Mouse (Mus musculus) forebrain, postnatal 0 days (tissue): Measurements from ENCODE around the gene Dab1. TPM values are rescaled to one million over a fixed set of nuclear protein-coding genes. Genes with fewer than 3 reads are reported as not detected.

Experiments used
- ATAC-seq: fragments of 200-750 bp; cut with Nextera tagmentation; 2 replicates; pipeline ENCODE4 v1.8.0; 2017; ENCODE audit warnings: mild to moderate bottlenecking, moderate library complexity
- DNase-seq: peaks from one replicate; pipeline ENCODE4 v3.0.0-alpha.2; 2015
- H3K27ac ChIP-seq: fragments of 300-500 bp; sonication (generic); 2 replicates; pipeline ENCODE4 v1.5.1; 2014; ENCODE audit warnings: low read depth, mild to moderate bottlenecking, antibody characterized with exemption, low read length, moderate library complexity, mixed read lengths
- H3K27me3 ChIP-seq: fragments of 300-500 bp; sonication (generic); 2 replicates; pipeline ENCODE4 v1.6.1; 2014; ENCODE audit warnings: mild to moderate bottlenecking, low read length, mixed read lengths; ENCODE audit not compliant: insufficient read depth
- H3K36me3 ChIP-seq: fragments of 300-500 bp; sonication (generic); 2 replicates; pipeline ENCODE4 v1.6.1; 2014; ENCODE audit warnings: mild to moderate bottlenecking, moderate library complexity; ENCODE audit not compliant: insufficient read depth
- H3K4me1 ChIP-seq: fragments of 300-500 bp; sonication (generic); 2 replicates; pipeline ENCODE4 v1.6.1; 2014; ENCODE audit warnings: antibody characterized with exemption; ENCODE audit not compliant: insufficient read depth
- H3K4me2 ChIP-seq: fragments of 300-500 bp; sonication (generic); 2 replicates; pipeline ENCODE4 v1.6.1; 2014; ENCODE audit warnings: low read depth, mild to moderate bottlenecking, moderate library complexity
- H3K4me3 ChIP-seq: fragments of 300-500 bp; sonication (generic); 2 replicates; pipeline ENCODE4 v1.5.1; 2014; ENCODE audit warnings: low read depth, low read length, mixed read lengths
- H3K9ac ChIP-seq: fragments of 300-500 bp; sonication (generic); 2 replicates; pipeline ENCODE4 v1.6.1; 2014; ENCODE audit warnings: mild to moderate bottlenecking
- H3K9me3 ChIP-seq: fragments of 300-500 bp; sonication (generic); 2 replicates; pipeline ENCODE4 v1.6.1; 2016; ENCODE audit warnings: low read length
- CTCF ChIP-seq: sonication (generic); IDR thresholded peaks from 2 replicates; pipeline ENCODE4 v1.5.1; 2016; ENCODE audit warnings: antibody characterized with exemption, control low read depth, low read depth
- WGBS: fragments of 180-500 bp; shearing (Covaris S2); extraction: QIAGEN DNeasy Blood & Tissue Kit; methylation state at CpG from one replicate; pipeline ENCODE4 v1.1.7; 2014; 5-methylcytosine and 5-hydroxymethylcytosine counted together
- polyA plus RNA-seq: library from polyadenylated mRNA; unstranded; fragments of >200 nt; fragmentation: Nextera tagmentation; extraction: Ambion mirVana; gene quantifications from 2 replicates; pipeline ENCODE4 v1.2.1, GENCODE M21; 2015
- total RNA-seq: library from RNA; depleted of rRNA; stranded (reverse); fragments of >200 nt; gene quantifications from 2 replicates; pipeline ENCODE4 v1.2.3, GENCODE M21; 2014

Gene Dab1
- total and polyA plus RNA-seq, 2 experiments from 2014 or later, result 64.8 to 141 TPM

DNA sequence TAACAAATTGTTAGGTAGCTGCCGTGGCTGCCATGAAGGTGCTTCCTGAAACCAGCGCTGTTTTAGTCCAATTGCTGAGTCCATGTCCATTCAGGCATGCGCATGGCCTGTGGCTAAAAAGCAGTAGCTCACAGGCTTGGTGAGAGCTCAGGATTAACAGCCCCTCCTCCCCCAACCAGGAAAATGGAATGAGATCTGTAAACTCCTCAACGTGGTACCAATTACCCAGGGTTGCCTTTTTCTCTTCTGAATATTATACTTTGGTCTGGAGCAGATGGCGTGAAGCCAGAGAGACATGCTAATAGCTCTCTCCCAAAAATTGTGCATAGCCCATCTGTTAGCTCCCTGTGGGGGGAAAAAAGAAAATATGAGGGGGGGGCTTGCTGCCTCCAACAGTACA is 1105.1 kb downstream of the Dab1 start:
- peaks cover 14% of the 10 kb centered on the region for H3K4me1 ChIP-seq
- no peaks in the 10 kb centered on the region for H3K9me3 ChIP-seq
- ATAC-seq (peak; percentile 42), DNase-seq (peak; percentile 76)
- no peak overlapping the region for H3K4me3 ChIP-seq
- no peaks in the 10 kb centered on the region; the same call in 1 of the 2 replicates for H3K36me3 ChIP-seq
- no peak overlapping the region for H3K9ac ChIP-seq
- H3K27ac ChIP-seq, result peak overlapping the region; percentile 50; the same call in 1 of the 2 replicates
- 38% methylated on average over 5 of the region's 5 CpGs for WGBS
- no peak overlapping the region for H3K4me2 ChIP-seq
- H3K27me3 ChIP-seq, result no peaks in the 10 kb centered on the region
- no peak for TF ChIP-seq CTCF

DNA sequence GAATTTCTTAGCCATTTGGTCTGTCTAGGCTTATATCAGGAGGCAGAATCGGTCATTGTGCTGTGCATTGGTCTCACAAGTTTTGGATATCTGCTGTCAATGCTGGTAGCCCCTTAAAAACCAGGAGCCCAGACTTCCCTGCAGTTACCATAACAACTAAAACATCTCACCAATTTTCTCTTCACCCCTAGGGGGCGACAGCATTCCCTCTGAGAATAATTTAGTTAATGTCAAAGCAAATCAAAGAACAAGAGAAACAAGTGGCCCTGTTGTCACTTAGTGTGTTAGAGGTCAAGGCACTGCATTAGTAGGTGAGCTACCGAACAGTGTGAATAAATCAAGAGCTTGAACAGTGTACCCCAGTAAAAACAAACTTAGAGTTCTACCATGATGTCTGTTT is 1106.5 kb downstream of the Dab1 start:
- WGBS, result 39% methylated on average over 3 of the region's 3 CpGs
- Histone ChIP-seq H3K4me3 (no peak overlapping the region), H3K27me3 (no peaks in the 10 kb centered on the region), H3K4me2 (no peak overlapping the region), H3K36me3 (no peaks in the 10 kb centered on the region; the same call in 1 of the 2 replicates), H3K4me1 (peaks cover 14% of the 10 kb centered on the region), H3K9ac (no peak overlapping the region), H3K27ac (no peak overlapping the region), H3K9me3 (no peaks in the 10 kb centered on the region)
- no peak for ATAC-seq
- peak; percentile 55 for TF ChIP-seq CTCF
- DNase-seq, result peak; percentile 59

DNA sequence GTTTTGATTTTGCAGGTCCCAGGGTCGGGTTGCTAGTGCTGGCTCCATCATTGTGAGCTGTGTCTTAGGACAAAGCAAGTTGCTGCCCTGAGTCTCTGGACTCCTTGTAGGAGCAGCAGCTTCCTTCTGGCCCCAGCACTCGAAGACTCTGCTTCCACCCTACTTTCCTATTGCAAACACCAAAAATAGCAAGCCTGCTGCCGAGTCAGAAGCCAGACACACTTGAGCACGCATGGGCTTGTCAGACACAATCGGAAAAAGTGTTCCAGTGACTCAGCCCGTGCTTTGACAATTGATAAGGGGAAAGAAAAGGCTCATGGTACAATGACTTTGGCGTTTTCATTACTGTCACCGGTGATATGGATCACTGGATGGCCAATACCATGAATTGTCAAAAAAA is 1110.0 kb downstream of the Dab1 start:
- ATAC-seq (no peak), DNase-seq (no peak)
- no peak for TF ChIP-seq CTCF
- no peaks in the 10 kb centered on the region for H3K27me3 ChIP-seq
- H3K27ac ChIP-seq, result no peak overlapping the region
- no peak overlapping the region for H3K4me3 ChIP-seq
- no peaks in the 10 kb centered on the region for H3K9me3 ChIP-seq
- peaks cover 4% of the 10 kb centered on the region for H3K4me1 ChIP-seq
- no peak overlapping the region for H3K4me2 ChIP-seq
- no peak overlapping the region for H3K9ac ChIP-seq
- no peaks in the 10 kb centered on the region; the same call in 1 of the 2 replicates for H3K36me3 ChIP-seq
- 71% methylated on average over 8 of the region's 8 CpGs for WGBS

DNA sequence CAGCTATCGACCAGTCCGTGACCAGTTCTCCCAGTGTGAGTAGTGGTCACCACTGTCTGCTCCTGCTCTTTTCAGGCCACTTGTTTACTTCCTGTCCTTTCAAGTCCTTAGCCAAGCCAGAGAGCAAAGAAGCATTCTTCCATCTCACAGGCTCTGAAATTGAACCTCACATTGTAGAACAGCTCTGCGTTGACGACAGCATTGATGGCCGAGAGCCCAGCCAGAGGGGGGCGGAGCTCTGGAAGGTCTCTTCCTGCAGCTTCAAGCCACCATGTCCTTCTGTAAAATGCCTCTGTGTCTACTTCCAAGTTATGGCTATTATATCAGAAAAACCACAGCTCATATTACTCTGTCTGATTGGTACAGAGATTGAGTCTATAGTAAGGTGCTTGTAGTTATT is 1127.3 kb downstream of the Dab1 start:
- Histone ChIP-seq H3K27me3 (no peaks in the 10 kb centered on the region), H3K9me3 (no peaks in the 10 kb centered on the region), H3K4me2 (no peak overlapping the region), H3K4me3 (no peak overlapping the region), H3K9ac (no peak overlapping the region), H3K4me1 (no peaks in the 10 kb centered on the region), H3K36me3 (peaks cover 4% of the 10 kb centered on the region; the same call in 1 of the 2 replicates), H3K27ac (no peak overlapping the region)
- TF ChIP-seq CTCF, result no peak
- WGBS, result 49% methylated on average over 6 of the region's 6 CpGs
- DNase-seq, result peak; percentile 41
- peak; percentile 43 for ATAC-seq

DNA sequence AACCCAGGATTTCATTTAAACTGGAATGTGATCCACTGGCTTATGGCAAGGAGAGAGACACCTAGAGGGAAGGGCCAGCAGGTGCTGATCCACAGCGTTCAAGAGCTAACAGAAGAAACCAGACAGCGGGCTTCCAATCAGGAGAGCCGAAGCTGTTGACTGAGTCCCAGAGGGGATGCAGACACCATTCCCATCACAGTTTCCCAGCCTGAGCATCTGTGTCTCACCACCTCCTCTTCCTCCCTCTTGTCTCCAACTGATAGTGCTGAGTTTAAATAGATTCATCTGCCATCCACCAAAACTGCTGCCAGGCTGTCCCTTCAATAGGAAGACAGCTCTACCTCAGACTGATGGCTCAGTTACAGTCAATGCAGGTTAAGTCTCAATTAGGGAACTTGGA is 1134.9 kb downstream of the Dab1 start:
- Histone ChIP-seq H3K9ac (no peak overlapping the region), H3K4me3 (no peak overlapping the region), H3K27ac (no peak overlapping the region), H3K9me3 (no peaks in the 10 kb centered on the region), H3K36me3 (no peaks in the 10 kb centered on the region), H3K27me3 (no peaks in the 10 kb centered on the region), H3K4me1 (no peaks in the 10 kb centered on the region), H3K4me2 (no peak overlapping the region)
- ATAC-seq (no peak), DNase-seq (no peak)
- WGBS, result 81% methylated on average over 3 of the region's 3 CpGs
- TF ChIP-seq CTCF, result no peak

DNA sequence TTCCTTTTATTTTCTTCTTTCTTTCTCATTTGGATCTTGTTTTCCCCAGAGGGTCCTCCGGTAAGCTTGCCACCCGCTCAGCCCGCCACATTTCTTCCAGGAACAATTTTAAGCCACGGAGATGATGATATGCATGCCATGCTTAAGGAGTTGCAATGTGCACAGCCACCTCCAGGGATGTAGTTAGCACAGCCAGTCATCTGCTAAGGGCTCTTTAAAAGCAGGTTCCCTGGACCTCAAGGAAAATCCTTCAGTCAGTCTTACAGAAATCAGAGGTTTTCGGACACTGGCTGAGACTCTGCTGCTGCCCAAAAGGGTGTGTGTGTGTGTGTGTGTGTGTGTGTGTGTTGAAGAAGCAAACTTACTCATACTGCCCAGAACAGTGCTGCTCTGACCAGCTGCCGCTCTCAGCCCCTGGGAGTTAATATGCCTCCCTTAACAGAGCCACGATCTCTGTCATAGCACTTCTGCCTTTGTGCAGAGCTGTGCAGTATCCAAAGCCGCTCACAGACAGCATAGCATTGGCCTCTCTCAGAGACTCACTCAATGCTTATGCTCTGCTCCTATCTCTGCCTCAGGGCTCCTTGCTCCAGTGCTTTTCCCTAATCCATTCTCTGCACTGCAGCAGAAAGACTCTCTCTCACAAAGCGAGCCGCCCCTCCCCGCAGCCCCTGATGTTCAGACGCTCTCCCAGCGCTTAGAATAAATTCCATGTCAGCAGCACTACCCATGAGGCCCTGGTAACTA is 1141.9 kb downstream of the Dab1 start:
- DNase-seq (peak; percentile 30), ATAC-seq (peak; percentile 74)
- peak; percentile 39; the same call in 1 of the 2 replicates for TF ChIP-seq CTCF
- no peak overlapping the region for H3K4me2 ChIP-seq
- H3K27me3 ChIP-seq, result no peaks in the 10 kb centered on the region
- H3K4me3 ChIP-seq, result no peak overlapping the region
- H3K4me1 ChIP-seq, result peaks cover 3% of the 10 kb centered on the region; the same call in 1 of the 2 replicates
- H3K9me3 ChIP-seq, result no peaks in the 10 kb centered on the region
- H3K9ac ChIP-seq, result no peak overlapping the region
- WGBS, result 40% methylated on average over 13 of the region's 13 CpGs
- no peaks in the 10 kb centered on the region for H3K36me3 ChIP-seq
- H3K27ac ChIP-seq, result no peak overlapping the region; the same call in 1 of the 2 replicates

DNA sequence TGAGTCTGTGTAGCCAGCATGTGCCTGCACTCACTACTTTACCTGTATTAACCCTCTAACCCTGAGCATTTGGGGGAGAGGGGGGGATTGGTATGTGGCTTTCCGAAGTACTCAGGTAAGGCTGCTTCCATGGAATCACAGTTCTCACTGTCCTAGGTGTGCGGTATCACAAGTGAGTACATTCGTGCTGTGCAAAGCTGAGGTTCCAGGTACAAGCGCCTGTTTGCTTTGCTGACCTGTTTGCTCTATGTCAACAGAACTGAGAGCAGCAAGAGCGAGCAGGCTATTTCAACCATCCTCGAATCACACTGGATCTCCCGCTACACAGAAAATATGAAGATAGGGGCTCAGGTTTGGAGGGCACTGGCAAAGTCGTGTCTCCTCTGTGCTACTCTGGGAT is 1146.9 kb downstream of the Dab1 start, which contains the start of gene C8b:
Gene C8b (plus strand): TSS at position 253 of the 400 bp plus-strand sequence.
- Histone ChIP-seq H3K4me1 (no peaks in the 10 kb centered on the region), H3K36me3 (no peaks in the 10 kb centered on the region), H3K27ac (no peak within 1 kb of the TSS), H3K9me3 (no peaks in the 10 kb centered on the region), H3K9ac (no peak within 1 kb of the TSS), H3K27me3 (no peaks in the 10 kb centered on the region), H3K4me2 (no peak within 1 kb of the TSS), H3K4me3 (no peak within 1 kb of the TSS)
- TF ChIP-seq CTCF, result no peak
- ATAC-seq, result no peak
- no peak for DNase-seq
- 94% methylated on average over 8 of the region's 8 CpGs for whole genome bisulfite sequencing
